Mouse (Mus musculus) liver, postnatal 0 days (tissue): ENCODE measurements around the gene Map3k7.

Experiments used
- CTCF ChIP-seq: sonication (generic); IDR thresholded peaks from 2 replicates; pipeline ENCODE4 v1.5.1; 2016; ENCODE audit warnings: antibody characterized with exemption, low read depth
- EP300 ChIP-seq: IDR thresholded peaks from 2 replicates; pipeline ENCODE4 v1.6.1; 2016; ENCODE audit warnings: antibody characterized with exemption, low read depth, mild to moderate bottlenecking

DNA sequence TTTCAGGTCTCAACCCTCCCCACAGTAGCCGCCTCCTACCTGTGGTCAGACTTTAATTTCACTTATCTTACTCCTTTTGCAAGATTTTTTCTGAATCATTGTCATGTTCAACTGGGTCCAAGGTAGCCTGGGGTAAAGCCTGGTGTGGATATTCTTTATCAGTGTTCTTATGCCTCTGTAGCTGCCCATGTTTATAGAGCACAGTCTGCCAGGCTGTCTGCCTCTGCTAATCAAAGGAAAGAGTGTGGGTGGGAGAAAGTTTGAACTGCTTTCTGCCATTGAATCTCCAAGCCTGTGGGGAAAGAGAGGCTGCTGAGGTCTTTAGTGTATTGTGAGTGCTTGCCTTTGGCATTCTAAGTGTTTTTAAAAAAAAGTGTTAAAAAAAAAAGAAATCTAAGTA lies 7.5 kb downstream of the Map3k7 start:
- TF ChIP-seq CTCF: no peak
- TF ChIP-seq EP300: no peak
